In genomic region chr15:64448581-64449140, GRCm38 (mm10) we compare ENCODE assay signal across 8 mouse cellular contexts.
DNase-seq lines count a peak whose midpoint lies in the region; ATAC-seq lines count a peak whose summit lies in the region.

No protein-coding gene starts in this region.

- no peaks in the 10 kb centered on the region for H3K4me1 ChIP-seq in midbrain, embryonic 14.5 days (ENCODE audit: control insufficient read depth, insufficient read depth, low read length)
- H3K4me1 ChIP-seq in midbrain, embryonic 10.5 days, result no peaks in the 10 kb centered on the region

- DNase-seq in cerebellum, postnatal 14 days, result peak; percentile 18 to 51
- DNase-seq in cerebellum, adult 9-10 months, result no peak
- peak; percentile 18 for DNase-seq in midbrain, embryonic 14.5 days
- DNase-seq in midbrain, embryonic 10.5 days (ENCODE audit: low spot score), result no peak
- DNase-seq in kidney, postnatal 36 days, result peak; percentile 65 to 82
- DNase-seq in ovary, postnatal 36 days (ENCODE audit: low spot score), result peak; percentile 8
- no peak for DNase-seq in cerebellum, adult 18-20 months

- no peaks in the 10 kb centered on the region for H3K9me3 ChIP-seq in midbrain, embryonic 14.5 days (ENCODE audit: control insufficient read depth, low read length)
- H3K9me3 ChIP-seq in midbrain, embryonic 10.5 days (replicated peaks), result no peaks in the 10 kb centered on the region

- no peak; the same call in 1 of the 2 replicates for ATAC-seq in midbrain, embryonic 14.5 days (ENCODE audit: low FRiP score, low TSS enrichment)
- no peak for ATAC-seq in erythroid progenitor cell, adult 5-6 weeks (replicated peaks; ENCODE audit: low FRiP score, poor library complexity, severe bottlenecking)

- no peak overlapping the region for H3K9ac ChIP-seq in midbrain, embryonic 14.5 days (replicated peaks; ENCODE audit: low read length)

- WGBS in midbrain, embryonic 14.5 days, result 87% methylated on average over 7 of the region's 7 CpGs
- WGBS in midbrain, embryonic 10.5 days, result 88% methylated on average over 7 of the region's 7 CpGs

- H3K27ac ChIP-seq in midbrain, embryonic 14.5 days (replicated peaks; ENCODE audit: low read depth, low read length), result no peak overlapping the region
- no peak overlapping the region for H3K27ac ChIP-seq in midbrain, embryonic 10.5 days (replicated peaks)

- H3K27me3 ChIP-seq in midbrain, embryonic 14.5 days (ENCODE audit: control insufficient read depth, insufficient read depth, low read length), result no peaks in the 10 kb centered on the region
- no peaks in the 10 kb centered on the region for H3K27me3 ChIP-seq in midbrain, embryonic 10.5 days (ENCODE audit: low read depth, poor library complexity, severe bottlenecking)

- no peaks in the 10 kb centered on the region for H3K36me3 ChIP-seq in midbrain, embryonic 14.5 days (ENCODE audit: control insufficient read depth, insufficient read depth, low read length)
- H3K36me3 ChIP-seq in midbrain, embryonic 10.5 days, result no peaks in the 10 kb centered on the region

- H3K4me2 ChIP-seq in midbrain, embryonic 14.5 days (ENCODE audit: low read length), result no peak overlapping the region

- H3K4me3 ChIP-seq in midbrain, embryonic 14.5 days (replicated peaks; ENCODE audit: low read depth, low read length), result no peak overlapping the region
- no peak overlapping the region for H3K4me3 ChIP-seq in midbrain, embryonic 10.5 days

Comparison
In these comparisons a context has a peak if more than half of its experiments do, and no peak if none do; other contexts are left out.
1. DNase-seq: peak in cerebellum, postnatal 14 days (2 of 2), midbrain, embryonic 14.5 days (single experiment), kidney, postnatal 36 days (2 of 2) and ovary, postnatal 36 days (single experiment); none in cerebellum, adult 9-10 months (single experiment), midbrain, embryonic 10.5 days (single experiment) and cerebellum, adult 18-20 months (0 of 2).